Mouse (Mus musculus) effector memory CD4-positive, alpha-beta T cell, adult 5 months (primary cell): Measurements from ENCODE around the gene Olfr896-ps1. TPM values are rescaled to one million over a fixed set of nuclear protein-coding genes. Genes with fewer than 3 reads are reported as not detected.

Source experiments
- polyA plus RNA-seq: library from polyadenylated mRNA; unstranded; fragments of 100-300 nt; shearing (Covaris generic); gene quantifications from one replicate; pipeline ENCODE4 v1.2.1, GENCODE M21; 2017

Gene Olfr896-ps1
- not detected for polyA plus RNA-seq

GRCm38 (mm10) chr9:38290807-38291206 lies at the start of gene Olfr896-ps1:
TSS of gene Olfr896-ps1 (plus strand) at chr9:38291107.

GRCm38 (mm10) chr9:38252474-38252873 lies 38.4 kb upstream of the Olfr896-ps1 start, which contains the start of gene Olfr143:
TSS of gene Olfr143 (plus strand) at chr9:38252774.

GRCm38 (mm10) chr9:38267551-38267950 lies 23.4 kb upstream of the Olfr896-ps1 start, which contains the start of gene Olfr895:
TSS of gene Olfr895 (plus strand) at chr9:38267851.

GRCm38 (mm10) chr9:38328760-38329159 lies 37.9 kb downstream of the Olfr896-ps1 start, which contains the start of gene Olfr25:
TSS of gene Olfr25 (plus strand) at chr9:38329060.

Other genes starting within 250 kb of the Olfr896-ps1 start
- not detected for gene Olfr884, start 244.6 kb upstream of the Olfr896-ps1 start, polyA plus RNA-seq
- gene Olfr885, start 229.8 kb upstream of the Olfr896-ps1 start, polyA plus RNA-seq: not detected
- 0.25 TPM for gene Olfr887, start 207.0 kb upstream of the Olfr896-ps1 start, polyA plus RNA-seq
- not detected for gene Olfr888, start 183.0 kb upstream of the Olfr896-ps1 start, polyA plus RNA-seq
- 0.12 TPM for gene Olfr889, start 175.9 kb upstream of the Olfr896-ps1 start, polyA plus RNA-seq
- gene Olfr890, start 148.6 kb upstream of the Olfr896-ps1 start, polyA plus RNA-seq: 0.12 TPM
- not detected for gene Olfr891, start 110.3 kb upstream of the Olfr896-ps1 start, polyA plus RNA-seq
- not detected for gene Olfr893, start 82.7 kb upstream of the Olfr896-ps1 start, polyA plus RNA-seq
- gene Olfr894, start 73.1 kb upstream of the Olfr896-ps1 start, polyA plus RNA-seq: not detected
- gene Olfr143, start 38.3 kb upstream of the Olfr896-ps1 start, polyA plus RNA-seq: not detected
- gene Olfr895, start 23.3 kb upstream of the Olfr896-ps1 start, polyA plus RNA-seq: not detected
- not detected for gene Olfr25, start 38.0 kb downstream of the Olfr896-ps1 start, polyA plus RNA-seq
- gene Olfr898, start 57.3 kb downstream of the Olfr896-ps1 start, polyA plus RNA-seq: 0.15 TPM
- gene Olfr250, start 75.8 kb downstream of the Olfr896-ps1 start, polyA plus RNA-seq: 0.15 TPM
- gene Olfr251, start 86.0 kb downstream of the Olfr896-ps1 start, polyA plus RNA-seq: not detected
- gene Olfr147, start 110.6 kb downstream of the Olfr896-ps1 start, polyA plus RNA-seq: not detected
- gene Olfr901, start 138.3 kb downstream of the Olfr896-ps1 start, polyA plus RNA-seq: not detected
- not detected for gene Olfr902, start 156.5 kb downstream of the Olfr896-ps1 start, polyA plus RNA-seq
- not detected for gene Olfr904, start 172.0 kb downstream of the Olfr896-ps1 start, polyA plus RNA-seq
- gene Olfr905, start 180.0 kb downstream of the Olfr896-ps1 start, polyA plus RNA-seq: 0.09 TPM
- gene Olfr906, start 196.0 kb downstream of the Olfr896-ps1 start, polyA plus RNA-seq: not detected
- not detected for gene Olfr907, start 204.7 kb downstream of the Olfr896-ps1 start, polyA plus RNA-seq
- gene Olfr911-ps1, start 230.5 kb downstream of the Olfr896-ps1 start, polyA plus RNA-seq: 0.10 TPM
- gene Olfr910, start 246.7 kb downstream of the Olfr896-ps1 start, polyA plus RNA-seq: not detected